Mouse (Mus musculus) spleen, adult 2 months (tissue): ENCODE data around the gene Akap8.

Experiments
- CTCF ChIP-seq: fragments of 200-500 bp; IDR thresholded peaks from 2 replicates; pipeline ENCODE4 v1.5.1; 2011; ENCODE audit warnings: mild to moderate bottlenecking, inconsistent platforms; ENCODE audit not compliant: insufficient read depth, insufficient read length, insufficient replicate concordance; ENCODE audit errors: extremely low read depth
- POLR2A ChIP-seq: fragments of 200-500 bp; IDR thresholded peaks from 2 replicates; pipeline ENCODE4 v1.6.1; 2011; ENCODE audit warnings: low read depth, low read length, inconsistent platforms

DNA sequence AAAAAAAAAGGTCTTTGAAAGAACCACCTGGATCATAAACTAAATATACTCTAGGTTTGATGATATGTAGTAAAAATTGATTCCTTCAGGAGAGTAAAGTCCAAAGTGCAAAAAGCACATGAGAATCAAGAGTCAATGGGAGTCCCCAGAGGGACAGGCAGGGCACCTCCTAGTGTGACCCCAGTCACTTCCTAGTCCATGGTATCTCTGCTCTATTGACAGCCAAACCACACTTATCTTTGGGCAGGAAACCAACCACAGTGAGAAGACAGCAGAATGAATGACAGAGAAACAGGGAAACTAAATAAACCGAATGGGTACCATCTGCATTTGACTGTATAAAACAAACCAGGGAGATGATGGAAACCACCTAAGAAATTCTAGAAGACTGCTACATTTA lies 19.1 kb upstream of the Akap8 start:
- TF ChIP-seq POLR2A (no peak), CTCF (no peak)
